In the genomic region with DNA sequence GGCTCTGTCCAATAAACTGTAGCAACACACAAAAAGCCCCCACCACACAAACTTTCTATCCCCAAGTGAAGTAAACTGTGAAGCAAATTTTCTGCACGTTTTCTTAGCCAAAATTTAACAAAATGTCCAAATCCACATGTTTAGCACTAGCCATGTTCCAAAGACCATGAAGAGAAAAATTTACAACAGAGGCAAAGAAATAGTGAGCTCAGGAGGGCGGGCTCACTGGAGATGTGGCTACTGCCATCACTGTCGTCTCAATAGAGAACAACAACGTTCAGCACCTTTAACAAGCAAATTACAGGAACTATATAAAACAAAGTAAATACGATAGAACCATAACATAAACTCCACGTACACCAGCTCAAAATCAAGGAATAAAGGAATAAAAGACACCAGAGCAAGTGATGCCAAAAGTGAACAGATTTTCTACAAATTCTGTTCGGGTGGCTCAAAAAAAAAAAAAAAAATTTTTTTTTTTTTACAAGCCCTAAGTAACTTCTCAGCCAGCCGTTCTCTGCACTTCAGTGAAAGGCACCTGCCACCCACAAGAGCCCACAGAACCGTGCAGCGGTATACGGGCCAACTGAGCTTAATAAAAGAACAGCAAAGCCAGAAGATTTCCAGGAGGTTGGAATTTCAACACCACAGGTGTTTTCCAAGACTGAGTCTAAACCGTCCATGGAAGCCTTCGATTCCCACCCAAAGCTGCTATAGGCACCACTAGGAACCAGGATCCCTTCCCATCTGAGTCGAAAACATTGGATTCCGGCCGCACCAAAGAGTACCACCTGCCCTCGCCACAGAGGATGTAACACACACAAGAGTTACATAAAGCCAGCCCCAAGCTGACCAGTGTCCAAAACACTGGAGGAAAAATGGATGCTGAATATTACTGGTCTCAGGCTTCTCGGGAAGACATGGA, we compare ENCODE assay signal across 8 mouse cellular contexts. TPM values are rescaled to one million over a fixed set of nuclear protein-coding genes. Genes with fewer than 3 reads are reported as not detected.
DNase-seq lines count a peak whose midpoint lies in the region; ATAC-seq lines count a peak whose summit lies in the region.

No protein-coding gene starts in this region.

- no peaks in the 10 kb centered on the region for H3K27me3 ChIP-seq in heart, embryonic 14.5 days (ENCODE audit: control insufficient read depth, insufficient read depth, low read length)
- H3K27me3 ChIP-seq in liver, embryonic 12.5 days (replicated peaks), result no peaks in the 10 kb centered on the region
- H3K27me3 ChIP-seq in stomach, embryonic 16.5 days (ENCODE audit: control insufficient read depth, insufficient read depth, low read length), result no peaks in the 10 kb centered on the region

- peak overlapping the region; percentile 94 to 99 for H3K27ac ChIP-seq in heart, embryonic 14.5 days (replicated peaks in 1 of 2; ENCODE audit: control insufficient read depth in 1 of 2, insufficient read depth in 1 of 2, low read depth in 2 of 2, low read length in 2 of 2)
- peak overlapping the region; percentile 99 for H3K27ac ChIP-seq in liver, embryonic 12.5 days
- peak overlapping the region; percentile 99; the same call in 1 of the 2 replicates for H3K27ac ChIP-seq in stomach, embryonic 16.5 days (ENCODE audit: low read length)

- H3K36me3 ChIP-seq in heart, embryonic 14.5 days (ENCODE audit: control insufficient read depth, insufficient read depth, low read length), result no peaks in the 10 kb centered on the region
- H3K36me3 ChIP-seq in liver, embryonic 12.5 days, result no peaks in the 10 kb centered on the region
- H3K36me3 ChIP-seq in stomach, embryonic 16.5 days (ENCODE audit: control insufficient read depth, insufficient read depth, low read length), result no peaks in the 10 kb centered on the region

- H3K4me1 ChIP-seq in heart, embryonic 14.5 days (ENCODE audit: control insufficient read depth in 2 of 2, insufficient read depth in 2 of 2, low read length in 2 of 2), result peaks cover 17 to 44% of the 10 kb centered on the region in 2 experiments
- peaks cover 66% of the 10 kb centered on the region for H3K4me1 ChIP-seq in liver, embryonic 12.5 days
- peaks cover 36% of the 10 kb centered on the region for H3K4me1 ChIP-seq in stomach, embryonic 16.5 days (ENCODE audit: control insufficient read depth, insufficient read depth, low read length)

- H3K9ac ChIP-seq in heart, embryonic 14.5 days (ENCODE audit: low read length), result peak overlapping the region; percentile 99
- H3K9ac ChIP-seq in liver, embryonic 12.5 days, result peak overlapping the region; percentile 99
- H3K9ac ChIP-seq in stomach, embryonic 16.5 days (ENCODE audit: low read length), result peak overlapping the region; percentile 93

- DNase-seq in adrenal gland, postnatal 14 days, result peak; percentile 12
- DNase-seq in adrenal gland, postnatal 36 days, result no peak
- peak; percentile 15 for DNase-seq in adipocyte (ENCODE audit: low spot score)
- no peak for DNase-seq in B cell, adult 2 months
- DNase-seq in urinary bladder, postnatal 10 days (ENCODE audit: low spot score), result no peak

- no peak for ATAC-seq in heart, embryonic 14.5 days (ENCODE audit: insufficient number of reproducible peaks, insufficient read depth, low FRiP score, low read depth)
- ATAC-seq in liver, embryonic 12.5 days, result no peak
- ATAC-seq in stomach, embryonic 16.5 days (ENCODE audit: insufficient read depth, low FRiP score), result no peak

- peak overlapping the region; percentile 91 for H3K4me2 ChIP-seq in heart, embryonic 14.5 days (ENCODE audit: low read length)
- peak overlapping the region; percentile 78 for H3K4me2 ChIP-seq in liver, embryonic 12.5 days
- peak overlapping the region; percentile 93 for H3K4me2 ChIP-seq in stomach, embryonic 16.5 days (ENCODE audit: low read depth, low read length)

- H3K9me3 ChIP-seq in heart, embryonic 14.5 days (ENCODE audit: control insufficient read depth, low read length), result no peaks in the 10 kb centered on the region
- H3K9me3 ChIP-seq in liver, embryonic 12.5 days (replicated peaks), result no peaks in the 10 kb centered on the region
- H3K9me3 ChIP-seq in stomach, embryonic 16.5 days (replicated peaks; ENCODE audit: control insufficient read depth, low read length), result no peaks in the 10 kb centered on the region

- peak overlapping the region; percentile 72 to 95 for H3K4me3 ChIP-seq in heart, embryonic 14.5 days (ENCODE audit: control insufficient read depth in 1 of 2, insufficient read depth in 1 of 2, low read depth in 1 of 2, low read length in 2 of 2)
- H3K4me3 ChIP-seq in liver, embryonic 12.5 days, result peak overlapping the region; percentile 88
- H3K4me3 ChIP-seq in stomach, embryonic 16.5 days (replicated peaks; ENCODE audit: low read length), result peak overlapping the region; percentile 92

- WGBS in heart, embryonic 14.5 days, result 26% methylated on average over 18 of the region's 18 CpGs
- 35% methylated on average over 18 of the region's 18 CpGs for WGBS in liver, embryonic 12.5 days (ENCODE audit: insufficient replicate concordance)
- WGBS in stomach, embryonic 16.5 days, result 38% methylated on average over 18 of the region's 18 CpGs

RNA-seq across cellular contexts. Expression of gene Arhgap21, which starts 2.2 kb away (rescaled TPM):
- 59.0 and 62.5 TPM in 2 replicates for total RNA-seq in adrenal gland, postnatal 14 days (2021)
- total RNA-seq in adrenal gland, postnatal 36 days (2021), result 10 to 100 TPM; 77.6 to 88.4 TPM
- 27.4 and 28.0 TPM in 2 replicates for polyA plus RNA-seq in heart, embryonic 14.5 days (2014; fragmentation: Nextera tagmentation; extraction: Ambion mirVana)
- 10.9 and 12.4 TPM in 2 replicates for polyA plus RNA-seq in liver, embryonic 12.5 days (2016; fragmentation: Nextera tagmentation; extraction: Ambion mirVana)
- polyA plus RNA-seq in stomach, embryonic 16.5 days (2015; fragmentation: Nextera tagmentation; extraction: Ambion mirVana), result 9.3 and 9.5 TPM in 2 replicates

Comparison
In these comparisons a context has a peak if more than half of its experiments do, and no peak if none do; other contexts are left out.
1. DNase-seq: peak in adrenal gland, postnatal 14 days (single experiment) and adipocyte (single experiment); none in adrenal gland, postnatal 36 days (0 of 2), B cell, adult 2 months (0 of 2) and urinary bladder, postnatal 10 days (single experiment).
2. Peak in every context shown above with its lines, with median percentiles within 50 percentile points of each other: H3K27ac ChIP-seq, H3K4me2 ChIP-seq, H3K4me3 ChIP-seq and H3K9ac ChIP-seq.